Mouse (Mus musculus): ENCODE results near the gene Pole2. TPM values are rescaled to one million over a fixed set of nuclear protein-coding genes. Genes with fewer than 3 reads are reported as not detected.
"Not testable (repeated sequence)": the region's sequence is repeated elsewhere in the genome, so short reads cannot be mapped to it uniquely, and the experiment has no call there.

Gene Pole2
- polyA plus RNA-seq, 1 experiment from 2014 or later = 3.7 TPM

GRCm38 (mm10) chr12:69177526-69177925 lies 50.5 kb downstream of the Pole2 start:
- H3K79me2 ChIP-seq (ENCODE audit: inconsistent target) = peaks cover 10% of the 10 kb centered on the region
- WGBS (ENCODE audit: missing documents) = 91% methylated on average over 3 of the region's 3 CpGs
- no peak overlapping the region for H3K4me3 ChIP-seq (ENCODE audit: inconsistent target)
- no peak overlapping the region for H3K27ac ChIP-seq
- no peaks in the 10 kb centered on the region for H3K36me3 ChIP-seq (ENCODE audit: inconsistent target)

GRCm38 (mm10) chr12:69175975-69176374 lies 52.0 kb downstream of the Pole2 start:
- Histone ChIP-seq H3K79me2 (ENCODE audit: inconsistent target) (peaks cover 2% of the 10 kb centered on the region; the same call in 1 of the 2 replicates), H3K27ac (no peak overlapping the region), H3K36me3 (ENCODE audit: inconsistent target) (no peaks in the 10 kb centered on the region), H3K4me3 (ENCODE audit: inconsistent target) (no peak overlapping the region)
- WGBS (ENCODE audit: missing documents) = 95% methylated on average over 3 of the region's 3 CpGs

- H3K4me3 ChIP-seq (ENCODE audit: inconsistent target) = no peak overlapping the region
- 86% methylated on average over 2 of the region's 2 CpGs for WGBS (ENCODE audit: missing documents)
- H3K27ac ChIP-seq = peak overlapping the region; percentile 27
- no peaks in the 10 kb centered on the region for H3K36me3 ChIP-seq (ENCODE audit: inconsistent target)
- H3K79me2 ChIP-seq (ENCODE audit: inconsistent target) = peaks cover 23% of the 10 kb centered on the region
Observed at GRCm38 (mm10) chr12:69171307-69171706, 56.7 kb downstream of the Pole2 start.

GRCm38 (mm10) chr12:69168461-69169106 lies 59.4 kb downstream of the Pole2 start, which contains the start of gene Lrr1:
Gene Lrr1 (plus strand): TSS chr12:69168814.
- peak within 1 kb of the TSS; percentile 98 for H3K27ac ChIP-seq
- H3K4me3 ChIP-seq (ENCODE audit: inconsistent target) = peak within 1 kb of the TSS; percentile 81
- under 1% methylated on average over 40 of the region's 40 CpGs for WGBS (ENCODE audit: missing documents)
- H3K36me3 ChIP-seq (ENCODE audit: inconsistent target) = no peaks in the 10 kb centered on the region
- peaks cover 23% of the 10 kb centered on the region for H3K79me2 ChIP-seq (ENCODE audit: inconsistent target)

- Histone ChIP-seq H3K79me2 (ENCODE audit: inconsistent target) (peaks cover 23% of the 10 kb centered on the region), H3K27ac (peak overlapping the region; percentile 98), H3K36me3 (ENCODE audit: inconsistent target) (no peaks in the 10 kb centered on the region), H3K4me3 (ENCODE audit: inconsistent target) (peak overlapping the region; percentile 81)
- WGBS (ENCODE audit: missing documents) = 5% methylated on average over 15 of the region's 18 CpGs
Observed at GRCm38 (mm10) chr12:69167656-69168460, 60.1 kb downstream of the Pole2 start.

GRCm38 (mm10) chr12:69166861-69167581 lies 61.0 kb downstream of the Pole2 start:
- H3K4me3 ChIP-seq (ENCODE audit: inconsistent target); H3K36me3 ChIP-seq (ENCODE audit: inconsistent target); H3K27ac ChIP-seq: not testable (repeated sequence)
- peaks cover 23% of the 10 kb centered on the region for H3K79me2 ChIP-seq (ENCODE audit: inconsistent target)
- WGBS (ENCODE audit: missing documents) = 93% methylated on average over 7 of the region's 8 CpGs

- Histone ChIP-seq H3K79me2 (ENCODE audit: inconsistent target) (peaks cover 11% of the 10 kb centered on the region), H3K27ac (no peak overlapping the region), H3K4me3 (ENCODE audit: inconsistent target) (no peak overlapping the region), H3K36me3 (ENCODE audit: inconsistent target) (no peaks in the 10 kb centered on the region)
- WGBS (ENCODE audit: missing documents) = 84% methylated on average over 3 of the region's 3 CpGs
Observed at GRCm38 (mm10) chr12:69164904-69165303, 63.1 kb downstream of the Pole2 start.

- WGBS (ENCODE audit: missing documents) = 64% methylated on average over 4 of the region's 4 CpGs
- not testable (repeated sequence) for H3K36me3 ChIP-seq (ENCODE audit: inconsistent target); H3K4me3 ChIP-seq (ENCODE audit: inconsistent target); H3K27ac ChIP-seq; H3K79me2 ChIP-seq (ENCODE audit: inconsistent target)
Observed at GRCm38 (mm10) chr12:69163586-69163985, 64.4 kb downstream of the Pole2 start.

- H3K79me2 ChIP-seq (ENCODE audit: inconsistent target); H3K36me3 ChIP-seq (ENCODE audit: inconsistent target); H3K4me3 ChIP-seq (ENCODE audit: inconsistent target); H3K27ac ChIP-seq: not testable (repeated sequence)
- 100% methylated on average over 1 of the region's 2 CpGs for WGBS (ENCODE audit: missing documents)
Observed at GRCm38 (mm10) chr12:69160677-69161076, 67.3 kb downstream of the Pole2 start.

- Histone ChIP-seq H3K79me2 (ENCODE audit: inconsistent target) (peaks cover 8% of the 10 kb centered on the region), H3K27ac (no peak overlapping the region), H3K36me3 (ENCODE audit: inconsistent target) (peaks cover 8% of the 10 kb centered on the region; the same call in 1 of the 2 replicates), H3K4me3 (ENCODE audit: inconsistent target) (no peak overlapping the region)
- 2% methylated on average over 9 of the region's 9 CpGs for WGBS (ENCODE audit: missing documents)
Observed at GRCm38 (mm10) chr12:69159578-69159940, 68.4 kb downstream of the Pole2 start.

- Histone ChIP-seq H3K27ac (peak within 1 kb of the TSS; percentile 77), H3K4me3 (ENCODE audit: inconsistent target) (peak within 1 kb of the TSS; percentile 78)
- WGBS (ENCODE audit: missing documents) = under 1% methylated on average over 42 of the region's 68 CpGs
- H3K36me3 ChIP-seq (ENCODE audit: inconsistent target); H3K79me2 ChIP-seq (ENCODE audit: inconsistent target): not testable (repeated sequence)
Observed at GRCm38 (mm10) chr12:69158765-69159577, 69.0 kb downstream of the Pole2 start, which contains the start of gene Rps29. Gene Rps29 (minus strand): TSS chr12:69159186.

- H3K36me3 ChIP-seq (ENCODE audit: inconsistent target) = peaks cover 8% of the 10 kb centered on the region; the same call in 1 of the 2 replicates
- H3K79me2 ChIP-seq (ENCODE audit: inconsistent target) = peaks cover 8% of the 10 kb centered on the region
- WGBS (ENCODE audit: missing documents) = 2% methylated on average over 19 of the region's 19 CpGs
- H3K4me3 ChIP-seq (ENCODE audit: inconsistent target) = peak overlapping the region; percentile 78
- H3K27ac ChIP-seq = peak overlapping the region; percentile 77
Observed at GRCm38 (mm10) chr12:69158366-69158764, 69.6 kb downstream of the Pole2 start.

- H3K27ac ChIP-seq = peak overlapping the region; percentile 77
- 100% methylated on average over 2 of the region's 2 CpGs for WGBS (ENCODE audit: missing documents)
Observed at GRCm38 (mm10) chr12:69157107-69157506, 70.9 kb downstream of the Pole2 start.

GRCm38 (mm10) chr12:69156436-69156835 lies 71.6 kb downstream of the Pole2 start:
- H3K4me3 ChIP-seq (ENCODE audit: inconsistent target) = no peak overlapping the region
- H3K27ac ChIP-seq = no peak overlapping the region
- WGBS (ENCODE audit: missing documents) = 98% methylated on average over 4 of the region's 4 CpGs

More at GRCm38 (mm10) chr12:69157107-69157506, 70.9 kb downstream of the Pole2 start:
- Histone ChIP-seq H3K79me2 (ENCODE audit: inconsistent target) (peaks cover 8% of the 10 kb centered on the region), H3K36me3 (ENCODE audit: inconsistent target) (peaks cover 8% of the 10 kb centered on the region; the same call in 1 of the 2 replicates), H3K4me3 (ENCODE audit: inconsistent target) (no peak overlapping the region)

More at GRCm38 (mm10) chr12:69156436-69156835, 71.6 kb downstream of the Pole2 start:
- Histone ChIP-seq H3K36me3 (ENCODE audit: inconsistent target) (peaks cover 8% of the 10 kb centered on the region; the same call in 1 of the 2 replicates), H3K79me2 (ENCODE audit: inconsistent target) (peaks cover 8% of the 10 kb centered on the region)

All from macrophage (primary cell).